Mouse (Mus musculus) ES-E14 (cell line): ENCODE data around the gene Jph4.

Source experiments
- MAFK ChIP-seq: IDR thresholded peaks from 2 replicates; pipeline ENCODE4 v1.6.1; 2014; ENCODE audit warnings: mild to moderate bottlenecking, low read depth, low read length, inconsistent platforms; ENCODE audit not compliant: insufficient read depth
- ZC3H11A ChIP-seq: IDR thresholded peaks from 2 replicates; pipeline ENCODE4 v1.6.1; 2012; ENCODE audit warnings: low read depth, mild to moderate bottlenecking, inconsistent platforms, low read length, borderline replicate concordance
- ZNF384 ChIP-seq: IDR thresholded peaks from 2 replicates; pipeline ENCODE4 v1.6.1; 2012; ENCODE audit warnings: low read depth, low read length, inconsistent platforms

DNA sequence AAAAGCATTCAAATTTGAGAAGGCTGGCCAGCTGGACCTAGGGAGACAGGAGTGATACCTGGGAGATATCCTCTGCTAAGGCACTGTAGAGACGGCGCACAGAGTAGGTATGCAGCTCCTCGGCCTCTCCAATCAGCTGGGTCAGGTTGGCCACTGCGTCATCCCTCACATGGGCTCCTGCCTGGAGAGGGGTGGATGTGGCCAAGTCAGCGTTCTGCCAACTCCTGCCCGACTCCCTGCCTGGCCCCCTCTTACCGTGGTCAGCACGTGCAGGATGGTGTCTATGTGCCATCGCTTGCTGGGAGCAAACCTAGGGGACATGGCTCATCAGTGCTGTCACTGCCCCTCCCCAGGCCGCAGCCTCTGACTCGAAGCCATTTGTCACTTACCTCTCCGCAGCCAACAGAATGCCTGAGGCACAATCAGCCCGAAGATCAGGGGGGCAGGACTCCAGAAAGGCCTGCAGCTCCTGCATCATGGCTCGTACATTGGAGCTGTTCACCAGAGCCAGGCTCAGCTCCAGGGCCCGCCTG lies 14.4 kb downstream of the Jph4 start:
- TF ChIP-seq MAFK, result no peak
- no peak for TF ChIP-seq ZC3H11A
- no peak for TF ChIP-seq ZNF384
